Mouse (Mus musculus): ENCODE measurements around the gene Mapkbp1. TPM values are rescaled to one million over a fixed set of nuclear protein-coding genes. Genes with fewer than 3 reads are reported as not detected.

The Mapkbp1 gene
- polyA plus RNA-seq, 1 experiment from 2014 or later = 7.9 TPM

- Histone ChIP-seq H3K4me2 (ENCODE audit: low read depth, low read length) (no peak overlapping the region), H3K36me3 (ENCODE audit: control insufficient read depth, insufficient read depth, low read length) (peaks cover 40% of the 10 kb centered on the region), H3K9ac (replicated peaks; ENCODE audit: low read depth, low read length) (no peak overlapping the region), H3K4me3 (ENCODE audit: low read depth, low read length) (no peak overlapping the region), H3K9me3 (ENCODE audit: control insufficient read depth, low read length) (no peaks in the 10 kb centered on the region), H3K4me1 (ENCODE audit: control insufficient read depth, insufficient read depth, low read length) (no peaks in the 10 kb centered on the region), H3K27ac (ENCODE audit: low read depth, low read length) (no peak overlapping the region), H3K27me3 (ENCODE audit: control insufficient read depth, insufficient read depth, low read length) (no peaks in the 10 kb centered on the region)
- WGBS = 91% methylated on average over 12 of the region's 12 CpGs
- ATAC-seq (ENCODE audit: low read depth) = no peak
These were observed 45.1 kb downstream of the Mapkbp1 start for GRCm38 (mm10) chr2:120017599-120017998.

DNA sequence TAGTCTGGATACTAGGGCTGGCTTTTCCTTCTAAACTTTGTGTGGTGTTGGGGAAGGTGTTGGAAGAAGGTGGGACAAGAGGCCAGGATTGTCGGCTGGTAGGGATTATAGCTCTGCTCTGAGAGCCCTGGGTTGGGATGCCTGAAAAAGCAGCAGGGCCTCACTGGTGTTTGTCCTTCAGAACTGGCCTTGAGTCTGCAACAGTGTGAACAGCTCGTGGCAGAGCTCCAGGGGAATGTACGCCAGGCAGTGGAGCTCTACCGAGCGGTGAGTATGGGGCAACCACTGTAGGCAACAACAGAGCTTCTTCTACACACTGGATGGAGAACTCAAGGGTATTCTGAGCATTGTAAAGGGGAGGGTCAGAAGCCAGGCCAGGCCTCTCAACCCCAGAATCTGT lies 51.8 kb downstream of the Mapkbp1 start:
- no peak overlapping the region for H3K4me2 ChIP-seq (ENCODE audit: low read depth, low read length)
- no peaks in the 10 kb centered on the region for H3K27me3 ChIP-seq (ENCODE audit: control insufficient read depth, insufficient read depth, low read length)
- H3K9ac ChIP-seq (replicated peaks; ENCODE audit: low read depth, low read length) = no peak overlapping the region
- no peaks in the 10 kb centered on the region for H3K9me3 ChIP-seq (ENCODE audit: control insufficient read depth, low read length)
- WGBS = 95% methylated on average over 5 of the region's 5 CpGs
- H3K4me1 ChIP-seq (ENCODE audit: control insufficient read depth, insufficient read depth, low read length) = peaks cover 13% of the 10 kb centered on the region
- no peak overlapping the region for H3K27ac ChIP-seq (ENCODE audit: low read depth, low read length)
- no peak for ATAC-seq (ENCODE audit: low read depth)
- no peak overlapping the region for H3K4me3 ChIP-seq (ENCODE audit: low read depth, low read length)
- peaks cover 34% of the 10 kb centered on the region for H3K36me3 ChIP-seq (ENCODE audit: control insufficient read depth, insufficient read depth, low read length)

GRCm38 (mm10) chr2:120026984-120027949 lies 54.8 kb downstream of the Mapkbp1 start, which contains the start of the genes Jmjd7 and Gm28042:
Jmjd7 (plus strand) TSS chr2:120027483.
Gm28042 (plus strand) TSS chr2:120027493.
- WGBS = 5% methylated on average over 50 of the region's 50 CpGs

DNA sequence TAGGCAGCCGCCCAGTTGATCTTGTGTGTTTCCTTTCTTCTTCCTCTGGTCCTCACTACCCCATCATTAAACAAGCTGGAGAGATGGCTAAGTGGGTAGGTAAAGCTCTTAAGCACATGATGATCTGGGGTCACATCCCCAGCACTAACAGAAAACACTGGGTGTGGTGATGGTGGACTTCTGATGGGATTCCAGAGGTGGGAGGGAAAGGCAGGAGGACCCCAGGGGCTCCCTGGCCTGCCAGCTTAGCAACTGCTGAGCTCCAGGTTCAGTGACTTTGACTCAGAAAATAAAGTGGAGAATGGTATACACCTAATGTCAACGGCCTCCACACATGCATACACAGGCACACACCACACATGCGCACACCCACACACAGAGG lies 55.4 kb downstream of the Mapkbp1 start:
- Histone ChIP-seq H3K9ac (replicated peaks; ENCODE audit: low read depth, low read length) (peak overlapping the region; percentile 82), H3K36me3 (ENCODE audit: control insufficient read depth, insufficient read depth, low read length) (peaks cover 41% of the 10 kb centered on the region), H3K27ac (ENCODE audit: low read depth, low read length) (peak overlapping the region; percentile 85), H3K27me3 (ENCODE audit: control insufficient read depth, insufficient read depth, low read length) (no peaks in the 10 kb centered on the region), H3K4me1 (ENCODE audit: control insufficient read depth, insufficient read depth, low read length) (peaks cover 13% of the 10 kb centered on the region), H3K9me3 (ENCODE audit: control insufficient read depth, low read length) (no peaks in the 10 kb centered on the region), H3K4me2 (ENCODE audit: low read depth, low read length) (peak overlapping the region; percentile 64), H3K4me3 (ENCODE audit: low read depth, low read length) (peak overlapping the region; percentile 71)
- peak; percentile 28 for ATAC-seq (ENCODE audit: low read depth)
- WGBS = 40% methylated on average over 3 of the region's 3 CpGs

More at GRCm38 (mm10) chr2:120026984-120027949, 54.8 kb downstream of the Mapkbp1 start, which contains the start of the genes Jmjd7 and Gm28042:
- Histone ChIP-seq H3K27ac (ENCODE audit: low read depth, low read length) (peak within 1 kb of the TSS; percentile 85), H3K4me3 (ENCODE audit: low read depth, low read length) (peak within 1 kb of the TSS; percentile 71), H3K36me3 (ENCODE audit: control insufficient read depth, insufficient read depth, low read length) (peaks cover 42% of the 10 kb centered on the region), H3K27me3 (ENCODE audit: control insufficient read depth, insufficient read depth, low read length) (no peaks in the 10 kb centered on the region), H3K9ac (replicated peaks; ENCODE audit: low read depth, low read length) (peak within 1 kb of the TSS; percentile 82), H3K4me1 (ENCODE audit: control insufficient read depth, insufficient read depth, low read length) (peaks cover 13% of the 10 kb centered on the region), H3K9me3 (ENCODE audit: control insufficient read depth, low read length) (no peaks in the 10 kb centered on the region), H3K4me2 (ENCODE audit: low read depth, low read length) (peak within 1 kb of the TSS; percentile 64)
- ATAC-seq (ENCODE audit: low read depth) = peak; percentile 91

GRCm38 (mm10) chr2:120030380-120030779 lies 57.9 kb downstream of the Mapkbp1 start:
- no peak overlapping the region for H3K4me2 ChIP-seq (ENCODE audit: low read depth, low read length)
- no peak overlapping the region for H3K27ac ChIP-seq (ENCODE audit: low read depth, low read length)
- no peak overlapping the region for H3K9ac ChIP-seq (replicated peaks; ENCODE audit: low read depth, low read length)
- no peak for ATAC-seq (ENCODE audit: low read depth)
- H3K36me3 ChIP-seq (ENCODE audit: control insufficient read depth, insufficient read depth, low read length) = peaks cover 31% of the 10 kb centered on the region
- H3K4me1 ChIP-seq (ENCODE audit: control insufficient read depth, insufficient read depth, low read length) = peaks cover 13% of the 10 kb centered on the region
- H3K27me3 ChIP-seq (ENCODE audit: control insufficient read depth, insufficient read depth, low read length) = no peaks in the 10 kb centered on the region
- 95% methylated on average over 8 of the region's 8 CpGs for WGBS
- no peaks in the 10 kb centered on the region for H3K9me3 ChIP-seq (ENCODE audit: control insufficient read depth, low read length)
- H3K4me3 ChIP-seq (ENCODE audit: low read depth, low read length) = no peak overlapping the region

GRCm38 (mm10) chr2:120032726-120033467 lies 60.4 kb downstream of the Mapkbp1 start, which contains the start of gene Pla2g4b:
Pla2g4b (plus strand) TSS chr2:120033417.
- Histone ChIP-seq H3K4me1 (ENCODE audit: control insufficient read depth, insufficient read depth, low read length) (peaks cover 7% of the 10 kb centered on the region), H3K4me3 (ENCODE audit: low read depth, low read length) (no peak within 1 kb of the TSS), H3K4me2 (ENCODE audit: low read depth, low read length) (no peak within 1 kb of the TSS), H3K27ac (ENCODE audit: low read depth, low read length) (no peak within 1 kb of the TSS), H3K27me3 (ENCODE audit: control insufficient read depth, insufficient read depth, low read length) (no peaks in the 10 kb centered on the region), H3K9me3 (ENCODE audit: control insufficient read depth, low read length) (no peaks in the 10 kb centered on the region), H3K9ac (replicated peaks; ENCODE audit: low read depth, low read length) (no peak within 1 kb of the TSS), H3K36me3 (ENCODE audit: control insufficient read depth, insufficient read depth, low read length) (peaks cover 47% of the 10 kb centered on the region)
- no peak for ATAC-seq (ENCODE audit: low read depth)
- WGBS = 94% methylated on average over 12 of the region's 12 CpGs

GRCm38 (mm10) chr2:120033726-120034125 lies 61.2 kb downstream of the Mapkbp1 start:
- no peak for ATAC-seq (ENCODE audit: low read depth)
- H3K9me3 ChIP-seq (ENCODE audit: control insufficient read depth, low read length) = no peaks in the 10 kb centered on the region
- no peak overlapping the region for H3K4me2 ChIP-seq (ENCODE audit: low read depth, low read length)
- no peaks in the 10 kb centered on the region for H3K27me3 ChIP-seq (ENCODE audit: control insufficient read depth, insufficient read depth, low read length)
- no peak overlapping the region for H3K4me3 ChIP-seq (ENCODE audit: low read depth, low read length)
- no peak overlapping the region for H3K27ac ChIP-seq (ENCODE audit: low read depth, low read length)
- whole genome bisulfite sequencing = 80% methylated on average over 5 of the region's 5 CpGs
- H3K36me3 ChIP-seq (ENCODE audit: control insufficient read depth, insufficient read depth, low read length) = peaks cover 51% of the 10 kb centered on the region
- H3K4me1 ChIP-seq (ENCODE audit: control insufficient read depth, insufficient read depth, low read length) = no peaks in the 10 kb centered on the region
- H3K9ac ChIP-seq (replicated peaks; ENCODE audit: low read depth, low read length) = no peak overlapping the region

GRCm38 (mm10) chr2:120037744-120038143 lies 65.2 kb downstream of the Mapkbp1 start:
- Histone ChIP-seq H3K4me1 (ENCODE audit: control insufficient read depth, insufficient read depth, low read length) (no peaks in the 10 kb centered on the region), H3K9ac (replicated peaks; ENCODE audit: low read depth, low read length) (no peak overlapping the region), H3K36me3 (ENCODE audit: control insufficient read depth, insufficient read depth, low read length) (peaks cover 51% of the 10 kb centered on the region), H3K9me3 (ENCODE audit: control insufficient read depth, low read length) (no peaks in the 10 kb centered on the region), H3K27ac (ENCODE audit: low read depth, low read length) (no peak overlapping the region), H3K4me2 (ENCODE audit: low read depth, low read length) (no peak overlapping the region), H3K27me3 (ENCODE audit: control insufficient read depth, insufficient read depth, low read length) (no peaks in the 10 kb centered on the region), H3K4me3 (ENCODE audit: low read depth, low read length) (no peak overlapping the region)
- WGBS = 91% methylated on average over 9 of the region's 9 CpGs
- no peak for ATAC-seq (ENCODE audit: low read depth)

Measured in neural tube, embryonic 14.5 days (tissue).